Mouse (Mus musculus): ENCODE measurements at regions not wholly inside any gene's neighbourhood (a gene's known extent, or its start where the extent isn't known, plus 50 kb on each side); places are given as distances from the start of the nearest gene placed in this dataset.

- WGBS: 91% methylated on average over 3 of the region's 3 CpGs
- ATAC-seq (ENCODE audit: insufficient number of reproducible peaks, low FRiP score, low TSS enrichment, low read depth): no peak
Measured at GRCm38 (mm10) chr9:94432144-94432747, 105.6 kb downstream of the 1190002N15Rik start.

GRCm38 (mm10) chr9:94431540-94431939, 106.3 kb downstream of the 1190002N15Rik start:
- Histone ChIP-seq H3K9me3 (ENCODE audit: control insufficient read depth, low read length) (no peaks in the 10 kb centered on the region), H3K4me2 (ENCODE audit: low read depth, severe bottlenecking) (no peak overlapping the region), H3K9ac (ENCODE audit: low read length) (no peak overlapping the region), H3K27me3 (ENCODE audit: control insufficient read depth, insufficient read depth, low read length) (no peaks in the 10 kb centered on the region), H3K4me1 (ENCODE audit: control insufficient read depth, insufficient read depth, low read length) (no peaks in the 10 kb centered on the region), H3K27ac (replicated peaks; ENCODE audit: low read depth, low read length) (no peak overlapping the region), H3K4me3 (ENCODE audit: low read depth, low read length) (no peak overlapping the region), H3K36me3 (ENCODE audit: control insufficient read depth, insufficient read depth, low read length) (no peaks in the 10 kb centered on the region)
- DNase-seq (ENCODE audit: low spot score) (no peak), ATAC-seq (ENCODE audit: insufficient number of reproducible peaks, low FRiP score, low TSS enrichment, low read depth) (no peak)
- WGBS: 96% methylated on average over 3 of the region's 3 CpGs

More at GRCm38 (mm10) chr9:94432144-94432747, 105.6 kb downstream of the 1190002N15Rik start:
- Histone ChIP-seq H3K9me3 (ENCODE audit: control insufficient read depth, low read length) (no peaks in the 10 kb centered on the region), H3K27ac (replicated peaks; ENCODE audit: low read depth, low read length) (no peak overlapping the region), H3K4me1 (ENCODE audit: control insufficient read depth, insufficient read depth, low read length) (no peaks in the 10 kb centered on the region), H3K4me3 (ENCODE audit: low read depth, low read length) (no peak overlapping the region), H3K4me2 (ENCODE audit: low read depth, severe bottlenecking) (no peak overlapping the region), H3K9ac (ENCODE audit: low read length) (no peak overlapping the region), H3K36me3 (ENCODE audit: control insufficient read depth, insufficient read depth, low read length) (no peaks in the 10 kb centered on the region), H3K27me3 (ENCODE audit: control insufficient read depth, insufficient read depth, low read length) (no peaks in the 10 kb centered on the region)
- DNase-seq (ENCODE audit: low spot score): no peak

GRCm38 (mm10) chr9:94430996-94431395, 106.9 kb downstream of the 1190002N15Rik start:
- Histone ChIP-seq H3K9me3 (ENCODE audit: control insufficient read depth, low read length) (no peaks in the 10 kb centered on the region), H3K27ac (replicated peaks; ENCODE audit: low read depth, low read length) (no peak overlapping the region), H3K36me3 (ENCODE audit: control insufficient read depth, insufficient read depth, low read length) (no peaks in the 10 kb centered on the region), H3K27me3 (ENCODE audit: control insufficient read depth, insufficient read depth, low read length) (no peaks in the 10 kb centered on the region), H3K9ac (ENCODE audit: low read length) (no peak overlapping the region), H3K4me1 (ENCODE audit: control insufficient read depth, insufficient read depth, low read length) (no peaks in the 10 kb centered on the region), H3K4me2 (ENCODE audit: low read depth, severe bottlenecking) (no peak overlapping the region), H3K4me3 (ENCODE audit: low read depth, low read length) (no peak overlapping the region)
- no peak for ATAC-seq (ENCODE audit: insufficient number of reproducible peaks, low FRiP score, low TSS enrichment, low read depth)
- 88% methylated on average over 6 of the region's 6 CpGs for WGBS
- no peak for DNase-seq (ENCODE audit: low spot score)

GRCm38 (mm10) chr9:94426740-94427139, 111.1 kb downstream of the 1190002N15Rik start:
- no peaks in the 10 kb centered on the region for H3K27me3 ChIP-seq (ENCODE audit: control insufficient read depth, insufficient read depth, low read length)
- no peaks in the 10 kb centered on the region for H3K4me1 ChIP-seq (ENCODE audit: control insufficient read depth, insufficient read depth, low read length)
- DNase-seq (ENCODE audit: low spot score) (no peak), ATAC-seq (ENCODE audit: insufficient number of reproducible peaks, low FRiP score, low TSS enrichment, low read depth) (no peak)
- no peaks in the 10 kb centered on the region for H3K9me3 ChIP-seq (ENCODE audit: control insufficient read depth, low read length)
- H3K9ac ChIP-seq (ENCODE audit: low read length): no peak overlapping the region
- no peak overlapping the region for H3K27ac ChIP-seq (replicated peaks; ENCODE audit: low read depth, low read length)
- 94% methylated on average over 5 of the region's 5 CpGs for WGBS
- no peaks in the 10 kb centered on the region for H3K36me3 ChIP-seq (ENCODE audit: control insufficient read depth, insufficient read depth, low read length)
- no peak overlapping the region for H3K4me2 ChIP-seq (ENCODE audit: low read depth, severe bottlenecking)
- H3K4me3 ChIP-seq (ENCODE audit: low read depth, low read length): no peak overlapping the region

GRCm38 (mm10) chr9:94425804-94426203, 112.1 kb downstream of the 1190002N15Rik start:
- no peak for ATAC-seq (ENCODE audit: insufficient number of reproducible peaks, low FRiP score, low TSS enrichment, low read depth)
- no peaks in the 10 kb centered on the region for H3K9me3 ChIP-seq (ENCODE audit: control insufficient read depth, low read length)
- H3K4me2 ChIP-seq (ENCODE audit: low read depth, severe bottlenecking): no peak overlapping the region
- no peaks in the 10 kb centered on the region for H3K4me1 ChIP-seq (ENCODE audit: control insufficient read depth, insufficient read depth, low read length)
- H3K27me3 ChIP-seq (ENCODE audit: control insufficient read depth, insufficient read depth, low read length): no peaks in the 10 kb centered on the region
- H3K27ac ChIP-seq (replicated peaks; ENCODE audit: low read depth, low read length): no peak overlapping the region
- 30% methylated on average over 6 of the region's 6 CpGs for WGBS
- H3K4me3 ChIP-seq (ENCODE audit: low read depth, low read length): no peak overlapping the region
- no peak overlapping the region for H3K9ac ChIP-seq (ENCODE audit: low read length)
- DNase-seq (ENCODE audit: low spot score): no peak
- H3K36me3 ChIP-seq (ENCODE audit: control insufficient read depth, insufficient read depth, low read length): no peaks in the 10 kb centered on the region

GRCm38 (mm10) chr9:94424438-94425135, 113.3 kb downstream of the 1190002N15Rik start:
- H3K9me3 ChIP-seq (ENCODE audit: control insufficient read depth, low read length): no peaks in the 10 kb centered on the region
- ATAC-seq (ENCODE audit: insufficient number of reproducible peaks, low FRiP score, low TSS enrichment, low read depth): no peak
- WGBS: 75% methylated on average over 5 of the region's 5 CpGs
- no peak overlapping the region for H3K27ac ChIP-seq (replicated peaks; ENCODE audit: low read depth, low read length)
- no peaks in the 10 kb centered on the region for H3K27me3 ChIP-seq (ENCODE audit: control insufficient read depth, insufficient read depth, low read length)
- H3K4me3 ChIP-seq (ENCODE audit: low read depth, low read length): no peak overlapping the region
- no peaks in the 10 kb centered on the region for H3K36me3 ChIP-seq (ENCODE audit: control insufficient read depth, insufficient read depth, low read length)
- no peak for DNase-seq (ENCODE audit: low spot score)
- H3K9ac ChIP-seq (ENCODE audit: low read length): no peak overlapping the region
- no peak overlapping the region for H3K4me2 ChIP-seq (ENCODE audit: low read depth, severe bottlenecking)
- no peaks in the 10 kb centered on the region for H3K4me1 ChIP-seq (ENCODE audit: control insufficient read depth, insufficient read depth, low read length)

- Histone ChIP-seq H3K9me3 (ENCODE audit: control insufficient read depth, low read length) (no peaks in the 10 kb centered on the region), H3K27ac (replicated peaks; ENCODE audit: low read depth, low read length) (no peak overlapping the region), H3K9ac (ENCODE audit: low read length) (no peak overlapping the region), H3K36me3 (ENCODE audit: control insufficient read depth, insufficient read depth, low read length) (no peaks in the 10 kb centered on the region), H3K27me3 (ENCODE audit: control insufficient read depth, insufficient read depth, low read length) (no peaks in the 10 kb centered on the region), H3K4me2 (ENCODE audit: low read depth, severe bottlenecking) (no peak overlapping the region), H3K4me1 (ENCODE audit: control insufficient read depth, insufficient read depth, low read length) (no peaks in the 10 kb centered on the region), H3K4me3 (ENCODE audit: low read depth, low read length) (no peak overlapping the region)
- no peak for ATAC-seq (ENCODE audit: insufficient number of reproducible peaks, low FRiP score, low TSS enrichment, low read depth)
- 62% methylated on average over 8 of the region's 8 CpGs for WGBS
- no peak for DNase-seq (ENCODE audit: low spot score)
Measured at GRCm38 (mm10) chr9:94410546-94410945, 127.3 kb downstream of the 1190002N15Rik start.

- WGBS: 20% methylated on average over 3 of the region's 3 CpGs
- Histone ChIP-seq H3K27ac (replicated peaks; ENCODE audit: low read depth, low read length) (no peak overlapping the region), H3K27me3 (ENCODE audit: control insufficient read depth, insufficient read depth, low read length) (no peaks in the 10 kb centered on the region), H3K4me1 (ENCODE audit: control insufficient read depth, insufficient read depth, low read length) (no peaks in the 10 kb centered on the region), H3K36me3 (ENCODE audit: control insufficient read depth, insufficient read depth, low read length) (no peaks in the 10 kb centered on the region), H3K9ac (ENCODE audit: low read length) (no peak overlapping the region), H3K4me2 (ENCODE audit: low read depth, severe bottlenecking) (no peak overlapping the region), H3K4me3 (ENCODE audit: low read depth, low read length) (no peak overlapping the region), H3K9me3 (ENCODE audit: control insufficient read depth, low read length) (no peaks in the 10 kb centered on the region)
- ATAC-seq (ENCODE audit: insufficient number of reproducible peaks, low FRiP score, low TSS enrichment, low read depth) (no peak), DNase-seq (ENCODE audit: low spot score) (no peak)
Measured at GRCm38 (mm10) chr9:94410042-94410441, 127.8 kb downstream of the 1190002N15Rik start.
